Mouse (Mus musculus) G1E (cell line): ENCODE measurements at regions not wholly inside any gene's neighbourhood (a gene's known extent, or its start where the extent isn't known, plus 50 kb on each side); places are given as distances from the start of the nearest gene placed in this dataset.

Experiments used
- CTCF ChIP-seq: IDR thresholded peaks from 2 replicates; pipeline ENCODE4 v1.5.1; 2012; ENCODE audit warnings: low read depth, low read length, inconsistent platforms, mixed read lengths
- GATA1 ChIP-seq: IDR thresholded peaks from 2 replicates; pipeline ENCODE4 v1.6.1; 2012; ENCODE audit warnings: borderline replicate concordance, low read length, inconsistent platforms, mixed read lengths
- TAL1 ChIP-seq: conservative IDR thresholded peaks from 2 replicates; pipeline ENCODE4 v1.6.1; 2012; ENCODE audit warnings: low read depth, low read length, inconsistent platforms, mixed read lengths

DNA sequence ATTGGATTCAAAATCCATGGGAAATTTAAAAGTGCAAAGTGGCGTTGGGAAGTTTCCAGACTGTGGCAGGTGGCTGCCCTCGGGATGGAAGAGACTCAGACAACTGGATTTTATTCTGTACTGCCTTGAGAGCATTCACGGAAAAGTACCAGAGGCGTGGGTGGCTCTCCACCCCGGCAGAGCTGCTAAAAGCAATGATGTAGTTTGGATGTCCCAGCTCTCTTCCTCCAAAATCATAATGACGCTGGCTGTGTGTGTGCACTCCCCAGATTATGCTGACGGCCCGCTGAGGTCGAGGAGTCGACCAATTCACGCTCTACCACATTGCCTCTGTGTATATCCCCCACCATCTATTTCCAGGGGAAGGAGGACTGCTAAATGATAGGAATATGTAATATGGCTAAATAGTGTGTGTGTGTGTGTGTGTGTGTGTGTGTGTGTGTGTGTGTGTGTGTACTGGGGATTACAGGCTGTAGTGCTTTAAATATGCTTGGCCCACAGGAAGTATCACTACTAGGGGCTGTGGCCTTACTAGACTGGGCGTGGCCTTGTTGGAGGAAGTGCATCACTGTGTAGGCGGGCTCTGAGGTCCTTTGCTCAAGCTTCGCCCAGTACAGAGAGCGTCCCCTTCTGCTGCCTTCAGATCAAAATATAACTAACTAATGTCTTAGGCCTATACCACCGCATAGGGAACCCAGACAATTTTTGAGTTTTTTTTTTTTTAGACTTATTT, 179.0 kb downstream of the Katnal1 start:
- TF ChIP-seq CTCF (no peak), TAL1 (no peak), GATA1 (no peak)
